Mouse (Mus musculus): ENCODE measurements around the gene Mfsd7a.

DNA sequence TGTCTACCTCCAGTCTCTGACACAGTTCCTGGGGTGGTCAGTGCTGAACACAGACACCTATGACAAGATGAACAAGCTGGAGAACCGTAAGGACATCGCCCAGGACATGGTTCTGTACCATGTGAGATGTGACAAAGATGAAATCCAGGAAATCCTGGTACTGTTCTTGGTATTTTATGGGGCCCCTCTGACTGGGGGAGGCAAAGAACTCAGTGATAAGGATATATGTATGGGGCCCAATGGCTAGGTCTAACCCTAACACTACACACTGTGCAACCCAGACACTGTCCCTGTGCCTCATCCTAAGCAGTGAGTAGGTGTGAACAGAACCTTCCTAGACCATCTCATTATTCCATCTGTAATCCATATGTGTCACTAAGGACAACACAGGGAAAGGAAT, 25.3 kb downstream of the Mfsd7a start:
- TF ChIP-seq CTCF (IDR thresholded peaks at IDR 0.05; ENCODE audit: extremely low read depth, insufficient read depth, insufficient read length, insufficient replicate concordance) (no peak), POLR2A (IDR thresholded peaks at IDR 0.05; ENCODE audit: low read depth, low read length) (no peak)
